Mouse (Mus musculus): ENCODE data around the gene B3gat1. TPM values are rescaled to one million over a fixed set of nuclear protein-coding genes. Genes with fewer than 3 reads are reported as not detected.

Gene B3gat1
- polyA plus RNA-seq, 1 experiment, result not detected

DNA sequence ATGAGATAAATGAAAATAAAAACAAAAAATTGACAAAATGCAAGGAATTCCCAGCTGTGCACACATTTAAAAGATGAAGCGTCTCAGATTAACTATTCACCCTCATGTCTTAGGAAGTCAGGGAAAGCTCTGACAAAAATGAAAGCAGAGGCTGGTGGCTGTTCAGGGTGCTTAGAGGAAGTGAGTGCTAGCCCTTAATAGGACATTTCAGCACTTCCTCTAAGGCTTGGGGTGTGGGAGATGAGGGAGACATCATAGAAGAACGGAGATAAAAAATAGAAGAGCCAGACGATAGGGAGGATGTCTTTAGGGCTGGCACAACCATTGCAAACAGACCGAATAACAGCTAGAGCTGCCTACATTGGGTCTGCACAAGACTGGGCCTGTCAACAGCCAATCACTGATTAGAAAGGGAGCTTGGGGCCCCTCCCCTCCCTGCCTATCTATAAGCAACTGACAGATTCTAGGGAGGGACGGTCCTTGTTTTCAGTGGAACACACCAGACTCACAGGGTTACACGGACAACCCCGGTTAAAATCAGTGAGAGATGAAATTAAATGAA is 50.0 kb downstream of the B3gat1 start:
- WGBS, result 35% methylated on average over 7 of the region's 7 CpGs
- no peak overlapping the region for H3K27ac ChIP-seq (ENCODE audit: control insufficient read depth, insufficient read depth, low read depth, low read length, poor library complexity)
- H3K4me3 ChIP-seq (replicated peaks; ENCODE audit: control insufficient read depth, low read depth, low read length), result no peak overlapping the region
- TF ChIP-seq POLR2A (IDR thresholded peaks at IDR 0.05; ENCODE audit: borderline replicate concordance, control insufficient read depth, low read depth, low read length) (no peak), CTCF (IDR thresholded peaks at IDR 0.05; ENCODE audit: control insufficient read depth, insufficient read depth, low read length) (no peak)
- no peaks in the 10 kb centered on the region for H3K4me1 ChIP-seq (ENCODE audit: control insufficient read depth, insufficient read depth, low read length)

GRCm38 (mm10) chr9:26792829-26793228 is 59.3 kb downstream of the B3gat1 start:
- Histone ChIP-seq H3K27ac (ENCODE audit: control insufficient read depth, insufficient read depth, low read depth, low read length, poor library complexity) (no peak overlapping the region), H3K4me3 (replicated peaks; ENCODE audit: control insufficient read depth, low read depth, low read length) (no peak overlapping the region), H3K4me1 (ENCODE audit: control insufficient read depth, insufficient read depth, low read length) (no peaks in the 10 kb centered on the region)
- no peak for TF ChIP-seq POLR2A (IDR thresholded peaks at IDR 0.05; ENCODE audit: borderline replicate concordance, control insufficient read depth, low read depth, low read length)
- TF ChIP-seq CTCF (IDR thresholded peaks at IDR 0.05; ENCODE audit: control insufficient read depth, insufficient read depth, low read length), result no peak
- 77% methylated on average over 3 of the region's 3 CpGs for WGBS

- 86% methylated on average over 3 of the region's 3 CpGs for WGBS
- TF ChIP-seq POLR2A (IDR thresholded peaks at IDR 0.05; ENCODE audit: borderline replicate concordance, control insufficient read depth, low read depth, low read length), result no peak
- no peak for TF ChIP-seq CTCF (IDR thresholded peaks at IDR 0.05; ENCODE audit: control insufficient read depth, insufficient read depth, low read length)
- Histone ChIP-seq H3K4me1 (ENCODE audit: control insufficient read depth, insufficient read depth, low read length) (no peaks in the 10 kb centered on the region), H3K4me3 (replicated peaks; ENCODE audit: control insufficient read depth, low read depth, low read length) (no peak overlapping the region), H3K27ac (ENCODE audit: control insufficient read depth, insufficient read depth, low read depth, low read length, poor library complexity) (no peak overlapping the region)
Observed at GRCm38 (mm10) chr9:26798205-26798604, 64.7 kb downstream of the B3gat1 start.

DNA sequence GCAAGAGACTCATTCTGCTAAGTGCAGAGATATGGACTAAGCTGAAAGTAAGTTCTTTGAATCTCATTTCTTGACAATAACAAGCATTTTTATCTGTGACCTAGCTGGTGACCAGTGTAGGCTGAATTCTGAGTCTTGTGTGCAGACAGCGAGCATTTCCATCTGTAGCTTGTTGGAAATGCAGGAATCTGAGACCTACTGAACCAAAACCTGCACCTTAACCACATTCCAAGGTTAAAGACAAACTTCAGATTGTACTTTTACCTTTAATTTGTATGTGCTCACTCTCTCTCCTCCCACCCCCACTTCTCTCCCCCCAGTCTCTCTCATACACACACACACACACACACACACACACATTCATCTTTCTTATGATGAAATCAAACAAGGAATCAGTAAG is 65.2 kb downstream of the B3gat1 start:
- Histone ChIP-seq H3K27ac (ENCODE audit: control insufficient read depth, insufficient read depth, low read depth, low read length, poor library complexity) (no peak overlapping the region), H3K4me3 (replicated peaks; ENCODE audit: control insufficient read depth, low read depth, low read length) (no peak overlapping the region), H3K4me1 (ENCODE audit: control insufficient read depth, insufficient read depth, low read length) (no peaks in the 10 kb centered on the region)
- 83% methylated on average over 1 of the region's 1 CpGs for WGBS
- TF ChIP-seq POLR2A (IDR thresholded peaks at IDR 0.05; ENCODE audit: borderline replicate concordance, control insufficient read depth, low read depth, low read length) (no peak), CTCF (IDR thresholded peaks at IDR 0.05; ENCODE audit: control insufficient read depth, insufficient read depth, low read length) (no peak)

GRCm38 (mm10) chr9:26800357-26800756 is 66.8 kb downstream of the B3gat1 start:
- TF ChIP-seq POLR2A (IDR thresholded peaks at IDR 0.05; ENCODE audit: borderline replicate concordance, control insufficient read depth, low read depth, low read length), result no peak
- no peak for TF ChIP-seq CTCF (IDR thresholded peaks at IDR 0.05; ENCODE audit: control insufficient read depth, insufficient read depth, low read length)
- Histone ChIP-seq H3K27ac (ENCODE audit: control insufficient read depth, insufficient read depth, low read depth, low read length, poor library complexity) (no peak overlapping the region), H3K4me3 (replicated peaks; ENCODE audit: control insufficient read depth, low read depth, low read length) (no peak overlapping the region), H3K4me1 (ENCODE audit: control insufficient read depth, insufficient read depth, low read length) (no peaks in the 10 kb centered on the region)
- WGBS, result 84% methylated on average over 2 of the region's 2 CpGs

- Histone ChIP-seq H3K4me1 (ENCODE audit: control insufficient read depth, insufficient read depth, low read length) (no peaks in the 10 kb centered on the region), H3K27ac (ENCODE audit: control insufficient read depth, insufficient read depth, low read depth, low read length, poor library complexity) (no peak overlapping the region), H3K4me3 (replicated peaks; ENCODE audit: control insufficient read depth, low read depth, low read length) (no peak overlapping the region)
- no peak for TF ChIP-seq CTCF (IDR thresholded peaks at IDR 0.05; ENCODE audit: control insufficient read depth, insufficient read depth, low read length)
- no peak for TF ChIP-seq POLR2A (IDR thresholded peaks at IDR 0.05; ENCODE audit: borderline replicate concordance, control insufficient read depth, low read depth, low read length)
Observed at GRCm38 (mm10) chr9:26804321-26804720, 70.8 kb downstream of the B3gat1 start.

DNA sequence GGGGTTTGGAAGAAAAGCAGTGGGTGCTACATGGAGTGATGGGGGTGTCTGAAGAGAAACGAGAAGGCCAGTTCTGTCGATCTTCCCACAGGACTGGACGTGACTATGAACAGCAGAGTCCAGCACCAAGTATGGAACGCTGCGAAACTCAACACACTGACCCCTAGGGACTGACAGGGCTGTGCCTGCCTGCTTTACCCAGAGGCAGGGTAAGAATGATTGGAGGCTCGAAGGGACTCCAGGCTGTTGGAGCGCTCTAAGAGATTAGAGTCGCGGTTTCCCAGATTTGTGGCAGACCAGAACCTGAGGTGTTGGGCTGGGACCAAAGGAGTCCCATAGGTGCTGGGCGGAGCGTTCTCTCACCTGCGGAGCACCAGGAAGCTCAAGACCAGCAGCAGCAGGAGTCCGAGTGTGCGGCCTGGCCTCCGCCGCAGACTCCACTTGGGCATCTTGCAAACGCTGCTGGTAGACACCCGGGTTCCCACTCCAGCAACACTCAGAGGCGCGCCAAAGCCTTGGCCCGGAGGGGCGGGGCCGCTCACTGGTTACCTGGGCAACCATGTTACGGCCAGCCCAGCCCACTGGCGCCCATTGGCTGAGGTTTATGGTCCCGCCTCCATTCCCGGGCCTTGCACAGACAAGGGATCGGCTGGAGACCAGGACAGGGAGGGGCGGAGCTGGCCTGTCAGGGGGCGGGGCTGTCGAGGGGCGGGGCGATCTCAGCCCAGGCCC is 72.6 kb downstream of the B3gat1 start, which contains the start of gene Glb1l2:
Glb1l2 (minus strand) TSS at position 534 of the 732 bp plus-strand sequence.
- H3K4me1 ChIP-seq (ENCODE audit: control insufficient read depth, insufficient read depth, low read length), result no peaks in the 10 kb centered on the region
- H3K27ac ChIP-seq (ENCODE audit: control insufficient read depth, insufficient read depth, low read depth, low read length, poor library complexity), result no peak within 1 kb of the TSS
- no peak for TF ChIP-seq POLR2A (IDR thresholded peaks at IDR 0.05; ENCODE audit: borderline replicate concordance, control insufficient read depth, low read depth, low read length)
- no peak for TF ChIP-seq CTCF (IDR thresholded peaks at IDR 0.05; ENCODE audit: control insufficient read depth, insufficient read depth, low read length)
- no peak within 1 kb of the TSS for H3K4me3 ChIP-seq (replicated peaks; ENCODE audit: control insufficient read depth, low read depth, low read length)
- 12% methylated on average over 33 of the region's 33 CpGs for WGBS

- 41% methylated on average over 2 of the region's 2 CpGs for WGBS
- Histone ChIP-seq H3K4me1 (ENCODE audit: control insufficient read depth, insufficient read depth, low read length) (no peaks in the 10 kb centered on the region), H3K27ac (ENCODE audit: control insufficient read depth, insufficient read depth, low read depth, low read length, poor library complexity) (no peak overlapping the region), H3K4me3 (replicated peaks; ENCODE audit: control insufficient read depth, low read depth, low read length) (no peak overlapping the region)
- no peak for TF ChIP-seq CTCF (IDR thresholded peaks at IDR 0.05; ENCODE audit: control insufficient read depth, insufficient read depth, low read length)
- no peak for TF ChIP-seq POLR2A (IDR thresholded peaks at IDR 0.05; ENCODE audit: borderline replicate concordance, control insufficient read depth, low read depth, low read length)
Observed at GRCm38 (mm10) chr9:26808735-26809134, 75.2 kb downstream of the B3gat1 start.

Other genes starting within 250 kb of the B3gat1 start
- gene Glb1l2, start 72.7 kb downstream of the B3gat1 start, polyA plus RNA-seq (2011; ENCODE audit: insufficient read depth, insufficient read length, low replicate concordance, missing spikeins), result not detected in 2 replicates
- gene Glb1l3, start 127.2 kb downstream of the B3gat1 start, polyA plus RNA-seq (2011; ENCODE audit: insufficient read depth, insufficient read length, low replicate concordance, missing spikeins), result not detected in 2 replicates
- not detected in 2 replicates for gene Gm1110, start 189.4 kb downstream of the B3gat1 start, polyA plus RNA-seq (2011; ENCODE audit: insufficient read depth, insufficient read length, low replicate concordance, missing spikeins)

Data from bone marrow, adult 2 months (tissue).